Mouse (Mus musculus) gastrocnemius, adult 8-10 months (tissue): ENCODE data around the gene Cd151. TPM values are rescaled to one million over a fixed set of nuclear protein-coding genes. Genes with fewer than 3 reads are reported as not detected.

Source experiments
- DNase-seq, 2 experiments: peaks; one replicate each; pipeline ENCODE4 v3.0.0; 2022; ENCODE audit warnings: low spot score in 2 of 2
- total RNA-seq, 4 experiments: library from RNA; stranded (reverse); gene quantifications; 2 replicates each; pipeline ENCODE4 v1.2.4; 2022

The Cd151 gene
- total RNA-seq, 4 experiments from 2014 or later = 78.2 to 98.0 (median 86.2) TPM

DNA sequence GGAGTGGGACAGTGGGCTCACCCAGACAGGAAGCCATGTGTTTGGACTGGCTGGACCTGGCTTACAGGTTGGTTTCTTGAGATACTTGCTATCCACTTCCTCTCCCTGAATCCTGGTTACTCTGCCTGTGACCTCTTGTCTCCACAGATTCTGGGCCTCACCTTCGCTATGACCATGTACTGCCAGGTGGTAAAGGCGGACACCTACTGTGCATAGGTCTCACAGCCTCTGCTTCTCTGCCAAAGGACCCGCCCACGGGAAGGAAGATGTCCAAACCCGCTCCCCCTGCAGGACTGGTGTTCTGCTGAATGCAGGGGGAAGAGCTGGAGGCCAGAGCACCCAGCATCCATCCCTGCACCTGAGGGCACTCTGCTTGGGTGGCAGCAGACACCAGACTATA is 25.5 kb downstream of the Cd151 start:
- DNase-seq = no peak

DNA sequence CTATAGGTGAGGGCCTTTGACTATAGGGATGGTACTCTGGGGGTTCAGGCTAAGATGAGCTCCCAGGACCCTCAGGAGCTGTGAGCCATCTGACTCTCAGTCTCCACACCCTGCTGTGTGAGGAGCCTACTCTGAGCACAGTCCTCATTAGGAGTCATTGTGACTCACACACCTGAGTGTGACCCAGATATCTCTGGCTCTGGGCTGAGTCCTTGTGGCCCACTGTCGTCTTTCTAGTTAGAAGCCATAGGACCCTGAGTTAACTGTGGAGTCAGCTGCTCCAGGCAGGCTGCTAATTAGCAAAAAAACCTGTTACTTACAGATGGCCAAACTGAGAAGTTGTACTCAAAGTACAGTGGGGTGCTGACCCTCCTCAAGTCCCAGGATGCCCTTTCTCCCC is 26.5 kb downstream of the Cd151 start:
- DNase-seq = no peak

DNA sequence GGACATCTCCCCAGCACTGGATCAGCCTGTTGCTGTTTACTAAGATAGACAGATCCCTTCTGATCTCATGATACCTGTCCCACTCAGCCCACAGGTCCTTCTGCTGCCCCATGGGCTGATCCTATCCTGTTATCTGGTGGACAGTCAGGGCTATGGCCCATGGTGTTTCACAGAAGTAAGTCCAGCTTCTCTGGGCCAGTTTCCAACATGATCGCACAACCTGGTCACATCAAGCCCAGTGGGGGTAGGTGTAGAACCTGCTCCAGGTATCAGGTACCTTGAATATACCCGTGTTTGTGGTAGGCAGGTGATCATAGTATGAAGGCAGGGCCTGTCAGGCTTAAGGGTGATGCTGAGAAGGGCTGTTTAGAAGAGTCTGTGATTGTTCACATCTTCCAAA is 28.2 kb downstream of the Cd151 start:
- DNase-seq = no peak

DNA sequence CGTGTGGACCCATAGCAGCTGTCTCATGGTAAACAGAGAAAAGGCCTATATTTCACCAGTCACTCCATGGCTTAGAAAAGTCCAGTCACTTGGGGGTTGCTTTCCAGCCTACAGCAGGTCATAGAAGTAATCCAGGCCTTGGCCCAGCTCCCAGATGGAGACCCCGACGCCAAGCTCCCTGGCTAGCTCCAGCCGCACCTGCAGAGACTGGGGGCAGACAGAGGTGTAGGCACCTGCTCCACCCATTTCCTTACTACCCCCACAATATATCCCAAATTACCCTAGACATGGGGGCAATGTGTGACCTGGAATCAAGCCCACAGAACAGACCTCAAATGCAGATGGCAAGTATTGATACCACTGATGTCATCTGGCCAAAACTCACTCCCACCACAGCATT is 28.7 kb downstream of the Cd151 start:
- DNase-seq = no peak

DNA sequence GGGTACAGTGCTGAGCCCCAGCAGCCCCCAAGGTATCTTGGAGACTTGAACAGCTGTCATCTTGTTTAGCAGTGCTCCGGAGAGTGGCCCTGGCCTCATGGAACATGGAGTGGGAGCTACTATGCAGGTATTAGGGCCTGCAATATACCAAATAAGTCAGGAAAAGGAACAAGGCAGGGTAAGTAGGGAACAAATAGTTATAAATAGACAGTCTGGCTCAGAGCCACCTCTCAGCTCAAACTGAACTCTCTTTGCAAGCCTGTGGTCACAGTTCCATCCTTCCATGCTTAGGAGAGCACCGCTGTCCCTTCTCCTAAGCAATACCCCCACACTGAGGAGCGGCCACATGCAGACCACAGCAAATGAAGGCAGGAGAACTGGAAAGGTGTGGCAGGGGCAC is 30.4 kb downstream of the Cd151 start:
- no peak for DNase-seq

DNA sequence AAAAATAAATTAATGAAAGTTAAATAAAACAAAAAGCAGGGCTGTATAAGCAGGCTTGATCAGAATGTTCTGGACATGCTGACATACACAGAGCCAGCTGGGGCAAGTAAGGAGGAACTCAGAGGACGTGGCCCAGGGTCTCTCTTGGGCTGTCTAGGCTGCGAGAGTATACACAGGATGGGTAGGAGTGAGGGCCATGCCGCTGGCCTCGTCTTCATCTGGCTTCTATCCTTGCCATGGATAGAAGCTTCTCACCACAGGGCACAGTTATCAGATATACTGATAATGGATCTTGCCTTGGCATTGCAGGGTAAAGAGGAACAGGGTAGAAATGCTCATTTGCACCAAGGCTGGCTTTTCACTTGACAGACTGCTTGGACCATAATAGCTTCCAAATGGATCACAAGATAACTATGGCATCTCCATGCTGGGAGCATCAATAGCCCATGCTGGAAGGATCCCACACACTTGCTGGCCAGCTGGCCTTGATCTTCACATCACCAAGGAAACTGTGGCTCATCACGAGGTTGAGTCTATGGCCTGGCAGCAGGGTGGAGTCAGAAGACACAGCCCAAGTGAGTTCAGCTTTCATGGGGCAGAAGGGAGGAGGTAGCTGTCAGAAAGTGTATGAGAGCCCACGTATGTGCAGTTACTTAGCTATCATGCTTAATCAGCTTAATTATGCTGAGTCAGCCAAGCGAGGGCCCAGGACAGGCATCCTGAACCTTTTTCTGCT is 34.8 kb downstream of the Cd151 start:
- DNase-seq = no peak

DNA sequence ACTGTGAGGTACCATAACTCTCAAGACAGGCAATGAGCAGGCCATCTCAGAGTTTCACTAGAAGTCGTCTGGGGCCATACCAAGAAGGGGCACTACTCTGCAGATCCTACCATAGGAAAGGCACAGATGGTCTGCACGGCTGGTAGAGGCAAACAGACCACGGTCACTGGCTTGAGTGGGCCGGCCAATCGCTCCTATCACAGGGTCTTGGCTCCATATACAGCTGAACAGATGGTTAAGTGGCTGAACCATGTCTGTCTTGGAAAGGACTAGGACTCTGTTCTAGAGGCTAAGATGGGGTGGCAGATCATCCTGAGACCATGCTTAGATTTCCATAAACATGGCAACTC is 35.3 kb downstream of the Cd151 start:
- DNase-seq = no peak

DNA sequence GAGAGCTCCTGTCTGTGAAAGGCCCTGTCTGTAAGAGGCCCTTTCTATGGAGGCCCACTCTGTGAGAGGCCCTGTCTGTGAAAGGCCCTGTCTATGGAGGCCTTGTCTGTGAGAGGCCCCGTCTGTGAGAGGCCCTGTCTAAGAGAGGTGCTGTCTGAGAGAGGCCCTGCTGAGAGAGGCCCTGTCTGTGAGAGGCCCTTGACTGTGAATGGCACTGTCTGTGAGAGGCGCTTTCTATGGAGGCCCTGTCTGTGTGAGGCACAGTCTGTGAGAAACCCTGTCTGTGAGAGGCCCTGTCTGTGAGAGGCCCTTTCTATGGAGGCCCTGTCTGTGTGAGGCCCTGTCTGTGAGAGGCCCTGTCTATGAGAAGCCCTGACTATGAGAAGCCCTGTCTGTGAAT is 39.1 kb downstream of the Cd151 start:
- DNase-seq = no peak

DNA sequence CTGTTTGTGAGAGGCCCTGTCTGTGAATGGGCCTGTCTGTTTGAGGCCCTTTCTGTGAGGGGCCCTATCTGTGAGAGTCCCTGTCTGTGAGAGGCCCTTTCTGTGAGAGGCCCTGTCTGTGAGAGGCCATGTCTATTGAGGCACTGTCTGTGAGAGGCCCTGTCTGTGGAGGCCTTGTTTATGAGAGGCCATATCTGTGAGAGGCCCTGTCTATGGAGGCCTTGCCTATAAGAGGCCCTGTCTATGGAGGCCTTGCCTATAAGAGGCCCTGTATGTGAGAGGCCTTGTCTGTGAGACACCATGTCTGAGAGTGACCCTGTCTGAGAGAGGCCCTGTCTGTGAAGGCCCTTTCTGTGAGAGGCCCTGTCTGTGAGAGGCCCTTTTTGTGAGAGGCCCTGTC is 41.0 kb downstream of the Cd151 start:
- no peak for DNase-seq

DNA sequence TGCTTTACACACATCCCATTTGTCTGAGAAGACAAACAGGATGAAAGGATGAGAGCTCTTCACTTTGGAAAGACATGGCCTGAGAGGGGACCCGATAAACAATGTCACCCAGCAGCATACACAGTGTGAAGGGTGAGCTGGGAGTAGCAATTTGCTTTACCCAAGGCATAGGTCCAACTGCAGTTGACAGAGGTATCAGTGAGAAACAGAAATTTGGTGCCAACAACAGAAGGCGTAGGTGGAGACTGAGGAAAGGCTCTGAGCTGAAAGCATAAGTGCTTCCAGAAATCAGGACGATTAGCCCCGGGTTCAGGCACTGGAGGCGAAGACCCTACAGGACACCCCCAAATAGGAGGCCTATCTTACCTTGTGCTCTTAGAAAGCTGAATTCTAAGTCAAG is 43.0 kb downstream of the Cd151 start:
- DNase-seq = no peak

DNA sequence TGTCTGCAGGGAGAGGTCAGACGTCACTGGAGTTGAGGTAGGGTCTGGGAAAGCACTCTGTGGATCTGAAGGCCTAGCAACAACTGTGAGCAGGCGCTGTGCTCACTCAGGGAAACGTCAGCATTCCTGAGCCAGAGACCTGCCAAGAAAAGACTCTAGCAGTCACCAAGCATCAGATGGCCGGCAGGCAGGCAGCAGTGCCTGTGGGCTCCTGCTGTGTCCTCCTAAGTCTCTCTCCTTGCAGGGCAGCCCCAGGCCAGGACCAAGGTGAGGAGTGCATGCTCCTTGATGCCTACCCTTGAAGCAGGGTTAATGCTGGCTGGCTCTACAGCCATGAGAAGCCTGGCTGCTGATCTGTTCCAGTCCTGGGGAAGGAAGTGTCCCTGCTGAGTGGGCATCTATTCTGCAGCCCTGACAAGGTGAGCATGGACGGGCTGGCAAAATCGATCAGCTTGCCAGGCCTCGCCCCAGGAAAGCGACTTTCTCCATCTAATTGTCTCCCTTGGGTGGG is 43.5 kb downstream of the Cd151 start:
- no peak for DNase-seq

DNA sequence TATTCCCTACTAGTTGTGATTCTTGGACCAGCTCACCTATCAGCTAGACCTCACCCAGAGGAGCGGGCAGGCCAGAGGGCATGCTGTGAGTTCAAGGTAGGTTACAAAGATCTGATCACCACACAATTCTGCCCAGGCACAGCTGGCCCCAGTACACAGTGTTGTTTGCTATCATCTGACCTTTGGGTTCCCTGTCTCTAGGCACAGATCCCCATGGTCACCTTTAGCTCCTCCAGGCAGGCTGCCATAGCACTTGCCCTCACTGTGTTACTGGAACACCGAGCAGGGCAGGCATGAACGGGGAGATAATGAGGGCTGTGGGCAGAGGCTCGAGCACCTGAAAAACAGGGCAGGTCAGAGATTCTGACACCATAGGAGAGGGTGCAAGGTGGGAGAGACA is 50.4 kb downstream of the Cd151 start:
- DNase-seq = no peak

DNA sequence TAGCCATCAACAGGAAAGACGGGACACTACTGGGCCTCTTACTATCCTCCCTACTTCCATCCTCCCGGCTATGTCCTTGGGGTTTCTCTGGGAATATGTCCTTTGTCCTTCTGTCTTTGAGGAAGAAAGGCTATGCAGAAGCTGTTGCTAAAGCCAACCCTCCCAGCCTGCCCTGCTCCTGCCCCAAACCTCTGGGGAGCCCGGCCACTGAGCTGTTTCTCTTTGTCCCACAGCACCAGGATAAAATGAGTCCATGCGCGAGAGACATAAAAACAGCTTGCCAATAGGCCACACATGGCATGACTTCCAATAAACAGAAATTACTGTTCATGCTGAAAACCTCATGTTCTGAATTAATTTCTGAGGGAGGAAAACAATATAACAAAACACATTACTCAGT is 51.1 kb downstream of the Cd151 start:
- no peak for DNase-seq

DNA sequence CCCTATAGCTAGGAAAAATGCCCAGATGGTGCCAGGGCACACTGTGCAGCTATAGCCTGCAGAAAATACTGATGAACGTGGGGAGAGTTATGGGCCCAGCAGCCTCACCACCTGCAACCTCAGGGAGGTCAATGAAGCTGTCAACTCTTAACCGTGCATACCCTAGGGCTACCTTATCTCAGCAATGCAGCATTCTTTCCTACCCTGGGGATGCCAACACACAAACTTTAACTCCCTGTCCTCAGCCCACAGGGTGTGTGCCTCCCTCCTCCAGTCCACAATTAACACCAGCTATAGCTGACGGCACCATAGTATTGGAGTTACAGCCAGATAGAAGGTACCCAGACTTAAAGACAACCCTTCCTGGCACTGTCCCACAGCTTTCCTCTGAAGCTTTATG is 51.7 kb downstream of the Cd151 start:
- no peak for DNase-seq

DNA sequence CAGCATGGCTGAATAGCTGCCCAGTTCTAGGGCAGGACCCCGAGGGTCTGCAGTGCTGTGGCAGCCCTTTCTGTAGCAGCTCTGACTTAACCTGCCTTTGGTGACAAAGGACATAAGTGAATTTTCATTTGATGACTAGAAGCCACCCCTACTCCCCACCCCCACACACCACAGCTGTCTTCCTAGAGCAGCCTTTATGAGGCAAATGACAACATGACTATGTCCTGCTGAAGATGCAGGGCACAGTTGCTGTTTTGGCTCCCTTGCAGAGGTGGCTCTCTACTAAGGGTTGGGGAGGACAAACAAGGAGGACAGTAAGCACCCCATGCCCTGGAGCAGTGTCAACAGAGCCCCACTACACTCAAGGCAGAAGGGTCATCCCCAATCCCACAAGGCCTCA is 52.6 kb downstream of the Cd151 start:
- no peak for DNase-seq

Other genes starting within 250 kb of the Cd151 start
- gene Phrf1, start 238.6 kb upstream of the Cd151 start, total RNA-seq = 10 to 100 TPM; 16.8 to 25.3 (median 19.4) TPM
- under 1 TPM; 0.27 to 0.80 (median 0.50) TPM for gene Irf7, start 200.9 kb upstream of the Cd151 start, total RNA-seq
- not detected for gene Cdhr5, start 190.6 kb upstream of the Cd151 start, total RNA-seq
- not detected for gene Sct, start 188.3 kb upstream of the Cd151 start, total RNA-seq
- not detected for gene Drd4, start 175.4 kb upstream of the Cd151 start, total RNA-seq
- gene Deaf1, start 139.7 kb upstream of the Cd151 start, total RNA-seq = 10 to 100 TPM; 10.6 to 15.1 (median 12.7) TPM
- gene Tmem80, start 139.7 kb upstream of the Cd151 start, total RNA-seq = 10 to 100 TPM in 3 of 4 experiments, 1 to 10 TPM in 1; 9.1 to 11.5 (median 11.3) TPM
- gene Eps8l2, start 128.5 kb upstream of the Cd151 start, total RNA-seq = 1 to 10 TPM; 1.3 to 3.4 (median 2.2) TPM
- 10 to 100 TPM; 81.4 to 87.7 (median 84.4) TPM for gene Taldo1, start 75.2 kb upstream of the Cd151 start, total RNA-seq
- 1 to 10 TPM; 6.5 to 9.8 (median 7.8) TPM for gene Gatd1, start 53.3 kb upstream of the Cd151 start, total RNA-seq
- under 1 TPM in 2 of 4 experiments, not detected in 2; 0.16 to 0.48 TPM for gene Cend1, start 37.9 kb upstream of the Cd151 start, total RNA-seq
- 10 to 100 TPM; 14.5 to 19.5 (median 14.7) TPM for gene Slc25a22, start 29.5 kb upstream of the Cd151 start, total RNA-seq
- under 1 TPM; 0.07 to 0.51 (median 0.19) TPM for gene Pidd1, start 23.4 kb upstream of the Cd151 start, total RNA-seq
- 100 to 1,000 TPM; 719 to 844 (median 773) TPM for gene Rplp2, start 20.0 kb upstream of the Cd151 start, total RNA-seq
- gene Pnpla2, start 12.2 kb upstream of the Cd151 start, total RNA-seq = 100 to 1,000 TPM; 250 to 384 (median 284) TPM
- 10 to 100 TPM in 1 of 4 experiments, 1 to 10 TPM in 3; 3.3 to 11.4 (median 6.9) TPM for gene Cracr2b, start 6.3 kb upstream of the Cd151 start, total RNA-seq
- gene Polr2l, start 7.7 kb downstream of the Cd151 start, total RNA-seq = 10 to 100 TPM; 57.4 to 68.5 (median 63.7) TPM
- gene Tspan4, start 7.8 kb downstream of the Cd151 start, total RNA-seq = 10 to 100 TPM in 2 of 4 experiments, 1 to 10 TPM in 2; 8.1 to 15.1 (median 11.9) TPM
- gene Chid1, start 72.5 kb downstream of the Cd151 start, total RNA-seq = 10 to 100 TPM in 3 of 4 experiments, 1 to 10 TPM in 1; 9.2 to 14.9 (median 13.0) TPM
- gene Ap2a2, start 94.8 kb downstream of the Cd151 start, total RNA-seq = 10 to 100 TPM; 54.7 to 64.8 (median 63.0) TPM
- not detected for gene Muc6, start 187.9 kb downstream of the Cd151 start, total RNA-seq
- gene Muc2, start 222.9 kb downstream of the Cd151 start, total RNA-seq = under 1 TPM in 1 of 4 experiments, not detected in 3; 0.85 TPM